Mouse (Mus musculus) MEL (cell line): ENCODE data around the gene Pex11b. TPM values are rescaled to one million over a fixed set of nuclear protein-coding genes. Genes with fewer than 3 reads are reported as not detected.

Experiments used
- DNase-seq: peaks from one replicate; pipeline ENCODE4 v3.0.0; 2011; ENCODE audit warnings: low read depth, low spot score
- H3K27ac ChIP-seq: 2 replicates; pipeline ENCODE4 v1.5.1; 2012; ENCODE audit warnings: low read depth, mild to moderate bottlenecking, control low read depth, low read length, moderate library complexity; ENCODE audit not compliant: control insufficient read depth
- H3K27me3 ChIP-seq, 2 experiments: fragments of 150-350 bp in 1 of 2; sonication (generic) in 1 of 2; 2 replicates each; pipeline ENCODE4 v1.6.1; 2012; ENCODE audit warnings: low read length in 2 of 2, mild to moderate bottlenecking in 2 of 2, improper control_type of control experiment in 1 of 2, moderate library complexity in 1 of 2; ENCODE audit not compliant: insufficient read depth in 2 of 2, control insufficient read depth in 1 of 2
- H3K36me3 ChIP-seq, 2 experiments: 2 replicates each; pipeline ENCODE4 v1.6.1; 2012 to 2014; ENCODE audit warnings: low read length in 2 of 2, improper control_type of control experiment in 1 of 2, inconsistent platforms in 1 of 2, mild to moderate bottlenecking in 1 of 2; ENCODE audit not compliant: insufficient read depth in 2 of 2, control insufficient read depth in 1 of 2
- H3K4me1 ChIP-seq, 2 experiments: fragments of 150-350 bp in 1 of 2; sonication (generic) in 1 of 2; 2 replicates each; pipeline ENCODE4 v1.6.1; 2012; ENCODE audit warnings: low read length in 2 of 2, improper control_type of control experiment in 1 of 2, mild to moderate bottlenecking in 1 of 2; ENCODE audit not compliant: insufficient read depth in 2 of 2, control insufficient read depth in 1 of 2
- H3K4me3 ChIP-seq, 2 experiments: fragments of 150-350 bp in 1 of 2; sonication (generic) in 1 of 2; 2 replicates each; pipeline ENCODE4 v1.5.1; 2012; ENCODE audit warnings: low read depth in 2 of 2, low read length in 2 of 2, mild to moderate bottlenecking in 2 of 2, moderate library complexity in 2 of 2, control low read depth in 1 of 2, improper control_type of control experiment in 1 of 2; ENCODE audit not compliant: control insufficient read depth in 1 of 2, insufficient read depth in 1 of 2
- H3K79me2 ChIP-seq: 2 replicates; pipeline ENCODE4 v1.6.1; 2012; ENCODE audit warnings: mild to moderate bottlenecking, low read length, moderate library complexity; ENCODE audit not compliant: control insufficient read depth, poor library complexity, insufficient read depth
- H3K9ac ChIP-seq: 2 replicates; pipeline ENCODE4 v1.6.1; 2012; ENCODE audit warnings: low read depth, mild to moderate bottlenecking, control low read depth, low read length, moderate library complexity; ENCODE audit not compliant: control insufficient read depth, poor library complexity, severe bottlenecking
- H3K9me3 ChIP-seq: fragments of 150-350 bp; sonication (generic); replicated peaks from 2 replicates; pipeline ENCODE4 v1.6.1; 2012; ENCODE audit warnings: mild to moderate bottlenecking, low read length, improper control_type of control experiment, moderate library complexity; ENCODE audit not compliant: insufficient read depth
- BHLHE40 ChIP-seq: IDR thresholded peaks from 2 replicates; pipeline ENCODE4 v1.6.1; 2012; ENCODE audit warnings: low read depth, mild to moderate bottlenecking, inconsistent platforms, low read length, improper control_type of control experiment, borderline replicate concordance
- CHD1 ChIP-seq: IDR thresholded peaks from 2 replicates; pipeline ENCODE4 v1.6.1; 2012; ENCODE audit warnings: low read depth, mild to moderate bottlenecking, inconsistent platforms, low read length, improper control_type of control experiment
- CHD2 ChIP-seq: IDR thresholded peaks from 2 replicates; pipeline ENCODE4 v1.6.1; 2011; ENCODE audit warnings: low read length, improper control_type of control experiment
- CTCF ChIP-seq, 3 experiments: IDR thresholded peaks in 2 of 3; conservative IDR thresholded peaks in 1 of 3; 2 replicates each; pipeline ENCODE4 v1.5.1; 2011 to 2012; ENCODE audit warnings: low read length in 3 of 3, low read depth in 2 of 3, mild to moderate bottlenecking in 2 of 3, improper control_type of control experiment in 1 of 3, inconsistent platforms in 1 of 3, mixed read lengths in 1 of 3, moderate library complexity in 1 of 3; ENCODE audit not compliant: control insufficient read depth in 1 of 3, insufficient read depth in 1 of 3, poor library complexity in 1 of 3, severe bottlenecking in 1 of 3
- E2F4 ChIP-seq: IDR thresholded peaks from 2 replicates; pipeline ENCODE4 v1.6.1; 2011; ENCODE audit warnings: low read depth, low read length, improper control_type of control experiment, borderline replicate concordance
- ELF1 ChIP-seq: IDR thresholded peaks from 2 replicates; pipeline ENCODE4 v1.6.1; 2014; ENCODE audit warnings: low read depth, mild to moderate bottlenecking, inconsistent platforms, low read length, improper control_type of control experiment, moderate library complexity
- EP300 ChIP-seq, 2 experiments: IDR thresholded peaks; 2 replicates each; pipeline ENCODE4 v1.6.1; 2011; ENCODE audit warnings: improper control_type of control experiment in 2 of 2, low read length in 2 of 2, low read depth in 1 of 2, mild to moderate bottlenecking in 1 of 2
- ETS1 ChIP-seq: IDR thresholded peaks from 2 replicates; pipeline ENCODE4 v1.6.1; 2012; ENCODE audit warnings: low read depth, mild to moderate bottlenecking, inconsistent platforms, low read length, improper control_type of control experiment, moderate library complexity
- GATA1 ChIP-seq: IDR thresholded peaks from 2 replicates; pipeline ENCODE4 v1.6.1; 2011; ENCODE audit warnings: low read depth, low read length, improper control_type of control experiment
- HCFC1 ChIP-seq: IDR thresholded peaks from 2 replicates; pipeline ENCODE4 v1.6.1; 2012; ENCODE audit warnings: low read depth, mild to moderate bottlenecking, inconsistent platforms, low read length, improper control_type of control experiment, moderate library complexity
- JUND ChIP-seq: IDR thresholded peaks from 2 replicates; pipeline ENCODE4 v1.6.1; 2011; ENCODE audit warnings: low read depth, mild to moderate bottlenecking, improper control_type of control experiment, low read length
- MAX ChIP-seq: IDR thresholded peaks from 2 replicates; pipeline ENCODE4 v1.6.1; 2011; ENCODE audit warnings: low read length, improper control_type of control experiment
- MXI1 ChIP-seq: IDR thresholded peaks from 2 replicates; pipeline ENCODE4 v1.6.1; 2011; ENCODE audit warnings: mild to moderate bottlenecking, low read depth, low read length, improper control_type of control experiment
- MYB ChIP-seq: IDR thresholded peaks from 2 replicates; pipeline ENCODE4 v1.6.1; 2011; ENCODE audit warnings: mild to moderate bottlenecking, low read depth, low read length, improper control_type of control experiment
- MYC ChIP-seq: IDR thresholded peaks from 2 replicates; pipeline ENCODE4 v1.6.1; 2011; ENCODE audit warnings: low read depth, mild to moderate bottlenecking, low read length, improper control_type of control experiment, moderate library complexity
- NELFE ChIP-seq: IDR thresholded peaks from 2 replicates; pipeline ENCODE4 v1.6.1; 2011; ENCODE audit warnings: low read depth, low read length, improper control_type of control experiment
- NRF1 ChIP-seq: IDR thresholded peaks from 2 replicates; pipeline ENCODE4 v1.6.1; 2014; ENCODE audit warnings: low read depth, mild to moderate bottlenecking, inconsistent platforms, low read length, improper control_type of control experiment, moderate library complexity; ENCODE audit not compliant: poor library complexity, insufficient read depth, severe bottlenecking
- POLR2A ChIP-seq, 2 experiments: IDR thresholded peaks; 2 replicates each; pipeline ENCODE4 v1.6.1; 2011 to 2012; ENCODE audit warnings: low read length in 2 of 2, mild to moderate bottlenecking in 2 of 2, control low read depth in 1 of 2, improper control_type of control experiment in 1 of 2, low read depth in 1 of 2, moderate library complexity in 1 of 2; ENCODE audit not compliant: control insufficient read depth in 1 of 2, insufficient read depth in 1 of 2, poor library complexity in 1 of 2
- POLR2AphosphoS2 ChIP-seq: IDR thresholded peaks from 2 replicates; pipeline ENCODE4 v1.6.1; 2011; ENCODE audit warnings: low read length, improper control_type of control experiment
- POLR2AphosphoS5 ChIP-seq: IDR thresholded peaks from 2 replicates; pipeline ENCODE4 v1.6.1; 2012; ENCODE audit warnings: low read depth, borderline replicate concordance, mild to moderate bottlenecking, inconsistent platforms, low read length, moderate library complexity, mixed read lengths
- RAD21 ChIP-seq: IDR thresholded peaks from 2 replicates; pipeline ENCODE4 v1.6.1; 2011; ENCODE audit warnings: mild to moderate bottlenecking, low read depth, low read length, improper control_type of control experiment
- RCOR1 ChIP-seq: IDR thresholded peaks from 2 replicates; pipeline ENCODE4 v1.6.1; 2012; ENCODE audit warnings: low read depth, mild to moderate bottlenecking, inconsistent platforms, low read length, improper control_type of control experiment
- SIN3A ChIP-seq: IDR thresholded peaks from 2 replicates; pipeline ENCODE4 v1.6.1; 2012; ENCODE audit warnings: low read length, improper control_type of control experiment, inconsistent platforms
- SMC3 ChIP-seq: IDR thresholded peaks from 2 replicates; pipeline ENCODE4 v1.6.1; 2011; ENCODE audit warnings: low read depth, low read length, improper control_type of control experiment
- TAL1 ChIP-seq: IDR thresholded peaks from 2 replicates; pipeline ENCODE4 v1.6.1; 2012; ENCODE audit warnings: mild to moderate bottlenecking, inconsistent platforms, low read length, moderate library complexity, mixed read lengths
- TBP ChIP-seq: IDR thresholded peaks from 2 replicates; pipeline ENCODE4 v1.8.0; 2011; ENCODE audit warnings: low read depth, low read length, improper control_type of control experiment
- TCF12 ChIP-seq: IDR thresholded peaks from 2 replicates; pipeline ENCODE4 v1.6.1; 2014; ENCODE audit warnings: low read depth, mild to moderate bottlenecking, inconsistent platforms, low read length, improper control_type of control experiment, moderate library complexity
- UBTF ChIP-seq: IDR thresholded peaks from 2 replicates; pipeline ENCODE4 v1.6.1; 2012; ENCODE audit warnings: low read depth, mild to moderate bottlenecking, inconsistent platforms, low read length, improper control_type of control experiment, moderate library complexity, borderline replicate concordance; ENCODE audit not compliant: insufficient read depth
- USF1 ChIP-seq: IDR thresholded peaks from 2 replicates; pipeline ENCODE4 v1.6.1; 2014; ENCODE audit warnings: low read depth, mild to moderate bottlenecking, inconsistent platforms, low read length, improper control_type of control experiment, moderate library complexity
- ZC3H11A ChIP-seq: IDR thresholded peaks from 2 replicates; pipeline ENCODE4 v1.6.1; 2012; ENCODE audit warnings: low read depth, mild to moderate bottlenecking, inconsistent platforms, low read length, improper control_type of control experiment
- ZKSCAN1 ChIP-seq: IDR thresholded peaks from 2 replicates; pipeline ENCODE4 v1.6.1; 2012; ENCODE audit warnings: low read depth, mild to moderate bottlenecking, inconsistent platforms, low read length, improper control_type of control experiment, moderate library complexity
- ZMIZ1 ChIP-seq: IDR thresholded peaks from 2 replicates; pipeline ENCODE4 v1.6.1; 2012; ENCODE audit warnings: low read depth, mild to moderate bottlenecking, inconsistent platforms, low read length, improper control_type of control experiment, moderate library complexity
- ZNF384 ChIP-seq: IDR thresholded peaks from 2 replicates; pipeline ENCODE4 v1.6.1; 2012; ENCODE audit warnings: low read depth, mild to moderate bottlenecking, inconsistent platforms, low read length, improper control_type of control experiment
- polyA plus RNA-seq, 2 experiments: library from polyadenylated mRNA; stranded (reverse) in 1 of 2; unstranded in 1 of 2; fragments of >175 nt in 1 of 2; fragments of >200 nt in 1 of 2; gene quantifications; 2 replicates each; pipeline versions ENCODE4 v1.2.1 to v1.2.4; 2012; ENCODE audit warnings: low replicate concordance in 2 of 2, low read depth in 1 of 2; ENCODE audit not compliant: insufficient read length in 2 of 2, insufficient read depth in 1 of 2, missing spikeins in 1 of 2
- total RNA-seq: library from RNA; depleted of rRNA; stranded (reverse); fragments of 300-350 nt; gene quantifications from 2 replicates; pipeline ENCODE4 v1.2.3, GENCODE M21; 2012

Gene Pex11b
- total and polyA plus RNA-seq, 3 experiments, result 38.2 to 82.8 TPM; not detected in 1

DNA sequence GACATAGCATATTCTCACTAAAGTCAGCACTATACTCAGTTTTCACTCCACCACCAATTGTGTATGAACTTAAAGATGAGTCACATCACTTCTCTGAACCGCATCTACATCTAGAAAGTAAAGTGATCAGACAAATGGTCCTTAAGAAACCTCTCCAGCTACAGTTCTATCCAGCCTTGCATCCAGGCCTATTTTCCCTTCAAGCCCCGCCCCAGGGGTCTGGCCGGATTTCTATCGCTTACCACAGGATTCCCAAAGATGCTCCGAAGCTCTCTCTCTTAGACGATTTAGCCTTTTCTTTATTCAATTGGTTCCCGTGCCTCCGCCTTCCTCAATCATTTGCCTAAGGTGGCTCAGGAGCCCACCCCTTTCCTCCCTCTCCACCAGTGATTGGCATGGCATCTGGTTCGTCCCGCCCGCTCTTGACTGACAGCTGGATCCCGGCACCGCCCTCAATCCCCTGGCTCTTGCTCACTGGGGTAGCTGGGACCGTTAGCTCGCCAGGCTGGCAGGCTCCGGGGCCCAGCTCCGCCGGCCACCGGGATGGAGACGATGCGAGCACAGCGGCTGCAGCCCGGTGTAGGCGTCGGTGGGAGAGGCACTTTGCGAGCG is 34.4 kb upstream of the Pex11b start, which contains the start of gene Lix1l (continued):
- TF ChIP-seq TAL1 (no peak), CTCF (IDR thresholded peaks at IDR 0.05 in 2 of 3, conservative IDR thresholded peaks at IDR 0.05 in 1 of 3; ENCODE audit: control insufficient read depth in 1 of 3, insufficient read depth in 1 of 3, low read depth in 2 of 3, low read length in 3 of 3, poor library complexity in 1 of 3, severe bottlenecking in 1 of 3) (no peak), CHD1 (no peak), ETS1 (0 out of 2 replicates have a peak, but pooled peaks have one; percentile 9), RCOR1 (no peak), TBP (peak; percentile 60), POLR2AphosphoS5 (no peak), MYB (no peak), ZKSCAN1 (no peak), GATA1 (no peak), EP300 (IDR thresholded peaks at IDR 0.05; ENCODE audit: low read depth in 1 of 2, low read length in 2 of 2) (no peak), SIN3A (peak; percentile 71), NELFE (peak; percentile 69), MYC (no peak), UBTF (0 out of 2 replicates have a peak, but pooled peaks have one; percentile 44), MXI1 (no peak), TCF12 (no peak; the same call in 1 of the 2 replicates)
- TF ChIP-seq, all 39 proteins: peak for 11

DNA sequence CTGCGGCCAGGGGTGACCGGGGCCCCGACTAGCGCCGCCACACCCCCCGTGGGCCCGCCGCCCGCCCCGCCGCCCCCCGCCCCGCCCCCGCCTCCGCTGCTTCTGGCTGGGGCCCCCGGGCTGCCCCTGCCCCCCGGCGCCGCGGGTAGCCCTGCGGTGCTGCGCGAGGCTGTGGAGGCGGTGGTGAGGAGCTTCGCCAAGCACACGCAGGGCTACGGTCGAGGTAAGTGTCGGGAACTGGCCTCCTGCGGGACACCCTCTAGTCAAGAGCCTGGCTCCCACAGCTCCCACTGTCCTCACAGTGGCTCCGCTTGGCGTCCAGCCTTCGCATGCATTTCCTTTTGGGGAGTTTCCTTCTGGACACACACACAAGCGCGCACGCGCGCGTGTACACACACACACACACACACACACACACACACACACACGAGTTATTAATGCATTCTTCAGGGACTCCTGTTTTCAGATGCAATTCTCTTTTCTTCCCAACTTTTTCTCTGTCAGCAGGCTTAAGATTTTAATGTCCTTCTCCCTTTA is 33.9 kb upstream of the Pex11b start:
- H3K9ac ChIP-seq, result peak overlapping the region; percentile 74
- H3K79me2 ChIP-seq, result no peaks in the 10 kb centered on the region; the same call in 1 of the 2 replicates
- peaks cover 0 to 7% of the 10 kb centered on the region in 2 experiments; a peak in 2 of 4 replicates for H3K36me3 ChIP-seq
- no peaks in the 10 kb centered on the region for H3K27me3 ChIP-seq
- H3K27ac ChIP-seq, result peak overlapping the region; percentile 21
- H3K4me1 ChIP-seq, result peaks cover 8 to 9% of the 10 kb centered on the region in 2 experiments
- H3K9me3 ChIP-seq, result no peaks in the 10 kb centered on the region
- peak overlapping the region; percentile 60 to 66 for H3K4me3 ChIP-seq
- DNase-seq, result peak; percentile 84
- peak; percentile 69 for TF ChIP-seq MXI1
- peak; percentile 43 for TF ChIP-seq MAX
- no peak for TF ChIP-seq GATA1
- no peak for TF ChIP-seq ZC3H11A
- TF ChIP-seq ZKSCAN1, result no peak
- TF ChIP-seq USF1, result no peak
- TF ChIP-seq TAL1, result no peak
- no peak for TF ChIP-seq ELF1
- TF ChIP-seq POLR2AphosphoS5, result no peak
- TF ChIP-seq ZNF384, result no peak
- TF ChIP-seq NELFE, result peak; percentile 56; the same call in 1 of the 2 replicates
- no peak; the same call in 1 of the 2 replicates for TF ChIP-seq ZMIZ1
- no peak for TF ChIP-seq BHLHE40
- TF ChIP-seq SIN3A, result peak; percentile 68
- TF ChIP-seq JUND, result no peak
- TF ChIP-seq POLR2A (IDR thresholded peaks at IDR 0.05; ENCODE audit: control insufficient read depth in 1 of 2, insufficient read depth in 1 of 2, low read depth in 1 of 2, low read length in 2 of 2, poor library complexity in 1 of 2), result no peak
- TF ChIP-seq CHD1, result peak; percentile 78; the same call in 1 of the 2 replicates
- TF ChIP-seq SMC3, result no peak
- 0 out of 2 replicates have a peak, but pooled peaks have one; percentile 62 for TF ChIP-seq MYC
- TF ChIP-seq ETS1, result peak; percentile 7; the same call in 1 of the 2 replicates
- no peak for TF ChIP-seq CHD2
- TF ChIP-seq HCFC1, result peak; percentile 37; the same call in 1 of the 2 replicates
- TF ChIP-seq EP300 (IDR thresholded peaks at IDR 0.05; ENCODE audit: low read depth in 1 of 2, low read length in 2 of 2), result peak in 1 of 2 experiments; percentile 35; a peak in 1 of 4 replicates
- peak; percentile 72 for TF ChIP-seq NRF1
- TF ChIP-seq MYB, result no peak
- TF ChIP-seq TBP, result no peak
- no peak for TF ChIP-seq RAD21
- TF ChIP-seq E2F4, result no peak
- peak; percentile 44; the same call in 1 of the 2 replicates for TF ChIP-seq POLR2AphosphoS2
